22 mouse cellular contexts compared by ENCODE assay signal in the genomic region with DNA sequence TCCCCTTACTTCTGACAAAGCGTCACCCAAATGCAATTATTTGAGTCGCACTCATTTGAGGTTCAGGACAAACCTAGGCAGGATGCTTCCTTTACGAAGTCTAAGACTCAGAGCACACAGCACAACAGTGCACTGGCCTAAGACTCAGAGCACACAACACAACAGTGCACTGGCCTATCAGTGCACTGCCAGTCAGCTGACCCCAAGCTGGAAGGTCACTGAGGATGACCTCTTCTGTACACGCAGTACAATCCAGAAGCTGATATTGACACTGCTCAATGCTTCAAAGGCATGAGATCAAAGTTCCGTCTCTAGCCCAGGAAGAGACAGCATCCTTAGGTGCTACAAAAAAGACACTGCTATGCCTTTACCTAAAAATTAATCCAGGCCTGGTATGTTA.
A peak's percentile ranks its signal among the peaks of the same experiment; 100 is the strongest.
DNase-seq lines count a peak whose midpoint lies in the region; ATAC-seq and TF ChIP-seq lines count a peak whose summit lies in the region.
"Had no signal": no experiment of that assay in that cellular context is flagged by ENCODE, and none has a peak within 500 bp of the region (broad histone marks: within the 10 kb centered on the region; RNA-seq: fewer than 3 reads in every experiment).

No protein-coding gene starts in this region.

- WGBS in liver, embryonic 11.5 days: 78% methylated on average over 5 of the region's 5 CpGs
- WGBS in liver, embryonic 12.5 days (ENCODE audit: insufficient replicate concordance): 73% methylated on average over 5 of the region's 5 CpGs
- WGBS in liver, embryonic 15.5 days (ENCODE audit: insufficient replicate concordance): 71% methylated on average over 5 of the region's 5 CpGs
- WGBS in thymus, adult 2 months: 96% methylated on average over 5 of the region's 5 CpGs

- H3K4me2 ChIP-seq in liver, embryonic 11.5 days: no peak overlapping the region
- H3K4me2 ChIP-seq in liver, embryonic 12.5 days: no peak overlapping the region
- no peak overlapping the region for H3K4me2 ChIP-seq in liver, embryonic 15.5 days
- H3K4me2 ChIP-seq: embryonic facial prominence, embryonic 12.5 days; embryonic facial prominence, embryonic 15.5 days; heart, embryonic 11.5 days; hindbrain, embryonic 13.5 days had no signal

- peak; percentile 69 for ATAC-seq in liver, embryonic 11.5 days (replicated peaks; ENCODE audit: low FRiP score)
- ATAC-seq in liver, embryonic 12.5 days: peak; percentile 70
- peak; percentile 61 for ATAC-seq in liver, embryonic 15.5 days (ENCODE audit: insufficient read depth)
- ATAC-seq: CD4-positive, CD25-positive, alpha-beta regulatory T cell, adult 4 months; forebrain, embryonic 14.5 days; forebrain, postnatal 0 days; hindbrain, embryonic 16.5 days had no signal

- TF ChIP-seq POLR2A in thymus, adult 2 months (IDR thresholded peaks at IDR 0.05; ENCODE audit: control insufficient read depth, extremely low read depth, insufficient read depth, low read length, poor library complexity): no peak

- no peaks in the 10 kb centered on the region for H3K9me3 ChIP-seq in liver, embryonic 11.5 days (ENCODE audit: control insufficient read depth, low read length)
- H3K9me3 ChIP-seq in liver, embryonic 12.5 days (replicated peaks): no peaks in the 10 kb centered on the region
- H3K9me3 ChIP-seq in liver, embryonic 15.5 days (replicated peaks): no peaks in the 10 kb centered on the region
- H3K9me3 ChIP-seq: embryonic facial prominence, embryonic 12.5 days; embryonic facial prominence, embryonic 15.5 days; hindbrain, embryonic 10.5 days; hindbrain, embryonic 13.5 days had no signal

- H3K9ac ChIP-seq in liver, embryonic 11.5 days (ENCODE audit: low read depth, low read length): no peak overlapping the region
- H3K9ac ChIP-seq in liver, embryonic 12.5 days: no peak overlapping the region
- no peak overlapping the region for H3K9ac ChIP-seq in liver, embryonic 15.5 days
- H3K9ac ChIP-seq: embryonic facial prominence, embryonic 12.5 days; embryonic facial prominence, embryonic 15.5 days; forebrain, postnatal 0 days; hindbrain, embryonic 13.5 days had no signal

- TF ChIP-seq CTCF in thymus, adult 2 months (IDR thresholded peaks at IDR 0.05; ENCODE audit: borderline replicate concordance, control insufficient read depth, extremely low read depth, insufficient read depth, low read length, poor library complexity): no peak

- no peaks in the 10 kb centered on the region for H3K4me1 ChIP-seq in liver, embryonic 11.5 days (replicated peaks; ENCODE audit: control insufficient read depth, insufficient read depth, low read length)
- no peaks in the 10 kb centered on the region for H3K4me1 ChIP-seq in liver, embryonic 12.5 days
- no peaks in the 10 kb centered on the region for H3K4me1 ChIP-seq in liver, embryonic 15.5 days (replicated peaks)
- H3K4me1 ChIP-seq in thymus, adult 2 months (replicated peaks; ENCODE audit: control insufficient read depth, insufficient read depth, low read length): no peaks in the 10 kb centered on the region
- H3K4me1 ChIP-seq: embryonic facial prominence, embryonic 12.5 days; embryonic facial prominence, embryonic 15.5 days; hindbrain, embryonic 10.5 days; hindbrain, embryonic 13.5 days had no signal

- no peak overlapping the region for H3K27ac ChIP-seq in liver, embryonic 11.5 days (ENCODE audit: low read depth, low read length)
- no peak overlapping the region for H3K27ac ChIP-seq in liver, embryonic 12.5 days
- no peak overlapping the region for H3K27ac ChIP-seq in liver, embryonic 15.5 days (replicated peaks)
- no peak overlapping the region for H3K27ac ChIP-seq in thymus, adult 2 months (ENCODE audit: control insufficient read depth, insufficient read depth, low read length)
- H3K27ac ChIP-seq: embryonic facial prominence, embryonic 12.5 days; embryonic facial prominence, embryonic 15.5 days; hindbrain, embryonic 10.5 days; hindbrain, embryonic 13.5 days had no signal

- no peaks in the 10 kb centered on the region for H3K36me3 ChIP-seq in liver, embryonic 11.5 days (ENCODE audit: control insufficient read depth, insufficient read depth, low read length)
- H3K36me3 ChIP-seq in liver, embryonic 12.5 days: no peaks in the 10 kb centered on the region
- no peaks in the 10 kb centered on the region for H3K36me3 ChIP-seq in liver, embryonic 15.5 days (replicated peaks)
- no peaks in the 10 kb centered on the region for H3K36me3 ChIP-seq in thymus, adult 2 months (ENCODE audit: control insufficient read depth, insufficient read depth, low read length)
- H3K36me3 ChIP-seq: embryonic facial prominence, embryonic 12.5 days; embryonic facial prominence, embryonic 15.5 days; hindbrain, embryonic 10.5 days; hindbrain, embryonic 13.5 days had no signal

- no peak overlapping the region for H3K4me3 ChIP-seq in liver, embryonic 11.5 days (ENCODE audit: low read depth, low read length)
- no peak overlapping the region for H3K4me3 ChIP-seq in liver, embryonic 12.5 days
- no peak overlapping the region for H3K4me3 ChIP-seq in liver, embryonic 15.5 days (replicated peaks)
- H3K4me3 ChIP-seq in thymus, adult 2 months (ENCODE audit: control insufficient read depth, insufficient read depth, low read length): no peak overlapping the region
- H3K4me3 ChIP-seq: embryonic facial prominence, embryonic 12.5 days; embryonic facial prominence, embryonic 15.5 days; hindbrain, embryonic 10.5 days; hindbrain, embryonic 13.5 days had no signal

- no peaks in the 10 kb centered on the region for H3K27me3 ChIP-seq in liver, embryonic 11.5 days (replicated peaks; ENCODE audit: control insufficient read depth, insufficient read depth, low read length)
- H3K27me3 ChIP-seq in liver, embryonic 12.5 days (replicated peaks): no peaks in the 10 kb centered on the region
- H3K27me3 ChIP-seq in liver, embryonic 15.5 days: no peaks in the 10 kb centered on the region
- no peaks in the 10 kb centered on the region for H3K27me3 ChIP-seq in thymus, adult 2 months (ENCODE audit: control insufficient read depth, insufficient read depth, low read length)
- H3K27me3 ChIP-seq: embryonic facial prominence, embryonic 12.5 days; embryonic facial prominence, embryonic 15.5 days; hindbrain, embryonic 13.5 days had no signal

- DNase-seq in liver, embryonic 11.5 days (ENCODE audit: low spot score): no peak
- peak; percentile 7 for DNase-seq in yolk sac, embryonic 10.5 days (ENCODE audit: low spot score)
- no peak for DNase-seq in frontal cortex, adult 2 months (ENCODE audit: extremely low spot score in 1 of 2, low spot score in 1 of 2)
- DNase-seq in thymus, adult 2 months: no peak
- DNase-seq: adrenal gland, adult 8-10 months; adrenal gland, postnatal 36 days; cerebellum, adult 18-20 months; cerebellum, adult 9-10 months; cerebellum, postnatal 14 days; forebrain, postnatal 0 days; gastrocnemius, postnatal 10 days; gastrocnemius, postnatal 36 days had no signal
